Mouse (Mus musculus): ENCODE measurements around the gene Eya2.

- TF ChIP-seq CTCF (IDR thresholded peaks at IDR 0.05; ENCODE audit: low read depth, low read length) = no peak
- no peak for TF ChIP-seq POLR2A (IDR thresholded peaks at IDR 0.05; ENCODE audit: extremely low read depth, insufficient read depth, low read length)
Observed at GRCm38 (mm10) chr2:165629900-165630299, 35.1 kb downstream of the Eya2 start.

Data from liver, adult 2 months (tissue).